Mouse (Mus musculus): ENCODE data around the gene Arhgef26. TPM values are rescaled to one million over a fixed set of nuclear protein-coding genes. Genes with fewer than 3 reads are reported as not detected.
A peak's percentile ranks its signal among the peaks of the same experiment; 100 is the strongest.

Gene Arhgef26
- polyA plus RNA-seq, 1 experiment = 0.01 TPM

DNA sequence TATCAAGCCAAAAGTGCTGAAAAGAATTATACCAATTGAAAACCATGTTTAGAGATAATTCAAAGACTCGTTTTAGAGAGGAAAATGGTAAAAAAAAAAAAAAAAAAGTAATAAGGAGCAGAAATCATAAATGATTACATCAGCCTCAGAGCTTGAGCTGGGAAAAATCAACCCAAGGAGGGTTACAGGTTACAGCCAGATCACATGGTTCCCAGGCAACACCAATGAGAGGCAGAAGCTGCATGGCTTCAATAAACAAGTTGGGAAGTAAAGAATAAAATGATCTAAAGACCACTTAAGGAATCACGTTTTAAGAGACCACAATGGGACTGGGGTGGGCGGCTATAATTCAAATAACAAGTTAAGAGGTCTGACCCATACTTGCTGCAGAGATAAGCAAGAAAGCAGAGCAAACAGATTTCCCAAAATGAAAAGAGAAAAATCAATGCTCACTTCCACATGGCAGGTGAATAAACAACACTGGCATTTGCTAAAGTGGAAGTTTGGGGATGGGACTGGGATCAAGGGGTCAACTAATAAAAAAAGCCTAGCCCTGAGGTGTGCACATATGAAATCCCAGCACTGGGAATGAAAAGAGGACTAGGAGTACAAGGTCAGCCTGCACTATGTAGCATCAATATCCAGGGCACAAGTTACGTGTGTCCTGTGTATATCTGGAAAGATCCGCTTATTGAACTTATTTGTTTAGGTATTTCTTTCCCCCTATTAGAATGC is 167.2 kb downstream of the Arhgef26 start:
- Histone ChIP-seq H3K9me3 (ENCODE audit: control insufficient read depth, low read length) (no peaks in the 10 kb centered on the region), H3K27me3 (ENCODE audit: control insufficient read depth) (peaks cover 2% of the 10 kb centered on the region), H3K36me3 (ENCODE audit: control insufficient read depth) (peaks cover 18% of the 10 kb centered on the region), H3K4me3 (replicated peaks) (peak overlapping the region; percentile 90), H3K4me1 (ENCODE audit: control insufficient read depth) (peaks cover 21% of the 10 kb centered on the region)
- TF ChIP-seq GATA1 (IDR thresholded peaks at IDR 0.05; ENCODE audit: low read length) (no peak), TAL1 (IDR thresholded peaks at IDR 0.05; ENCODE audit: low read length) (no peak)

DNA sequence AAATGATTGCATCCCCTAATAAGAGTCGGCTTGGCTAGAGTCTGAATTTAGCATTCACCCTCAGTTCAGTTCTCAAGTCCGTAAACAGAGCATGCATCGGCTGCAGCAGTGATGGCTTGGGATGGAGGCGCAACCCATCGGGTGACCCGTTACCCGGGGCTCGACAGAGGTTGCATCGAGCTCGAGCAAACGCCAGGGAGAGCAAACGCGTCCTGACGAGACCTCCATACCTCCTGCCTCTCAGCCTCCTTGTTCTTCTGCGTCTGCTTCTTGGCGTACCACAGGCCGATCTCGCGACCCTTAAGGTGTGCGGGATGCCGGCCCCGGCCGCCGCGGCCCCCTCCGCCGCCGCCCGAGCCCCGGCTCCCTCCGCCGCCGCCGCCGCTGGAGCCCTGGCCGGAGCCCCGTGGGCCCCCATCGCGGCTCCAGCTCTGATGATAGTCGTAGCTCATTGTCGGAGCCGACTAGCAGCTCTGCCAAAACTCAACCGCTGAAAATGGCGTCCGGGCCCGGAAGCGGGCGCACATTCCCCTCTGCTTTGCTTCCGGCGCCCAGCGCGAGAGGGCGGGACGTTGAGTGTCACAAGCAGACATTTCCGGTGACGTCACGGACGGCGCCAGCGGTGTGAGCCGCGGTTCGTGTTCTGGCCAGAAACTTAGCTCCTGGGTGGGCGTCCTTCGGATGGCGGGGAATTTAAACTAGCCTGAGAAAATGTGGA is 168.5 kb downstream of the Arhgef26 start, which contains the start of gene Dhx36:
Dhx36 (minus strand) TSS at position 517 of the 718 bp plus-strand sequence.
- H3K4me1 ChIP-seq (ENCODE audit: control insufficient read depth) = peaks cover 21% of the 10 kb centered on the region
- peaks cover 2% of the 10 kb centered on the region for H3K27me3 ChIP-seq (ENCODE audit: control insufficient read depth)
- H3K9me3 ChIP-seq (ENCODE audit: control insufficient read depth, low read length) = no peaks in the 10 kb centered on the region
- TF ChIP-seq TAL1 (IDR thresholded peaks at IDR 0.05; ENCODE audit: low read length) (no peak), GATA1 (IDR thresholded peaks at IDR 0.05; ENCODE audit: low read length) (no peak)
- H3K4me3 ChIP-seq (replicated peaks) = peak within 1 kb of the TSS; percentile 90
- peaks cover 5% of the 10 kb centered on the region for H3K36me3 ChIP-seq (ENCODE audit: control insufficient read depth)

DNA sequence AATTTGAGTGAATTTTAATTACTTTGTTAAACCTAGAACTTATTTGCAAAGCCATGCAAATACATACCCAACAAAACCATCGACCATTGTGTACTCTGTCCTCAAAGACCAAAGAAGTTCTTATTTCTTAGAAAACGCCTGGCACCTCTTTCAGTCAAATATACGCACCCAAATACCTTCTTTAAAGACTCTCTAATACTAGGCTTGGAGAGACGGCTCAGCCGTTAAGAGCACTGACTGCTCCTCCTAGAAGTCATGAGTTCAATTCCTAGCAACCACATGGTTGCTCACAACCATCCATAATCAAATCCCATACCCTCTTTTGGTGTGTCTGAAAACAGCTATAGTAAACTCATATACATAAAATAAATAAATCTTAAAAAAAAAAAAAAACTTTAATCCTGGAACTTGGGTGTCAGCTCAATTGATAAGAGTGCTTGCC is 169.1 kb downstream of the Arhgef26 start:
- peaks cover under 1% of the 10 kb centered on the region for H3K36me3 ChIP-seq (ENCODE audit: control insufficient read depth)

More for the DNA sequence above, 169.1 kb downstream of the Arhgef26 start:
- H3K27me3 ChIP-seq (ENCODE audit: control insufficient read depth) = peaks cover 2% of the 10 kb centered on the region
- no peak for TF ChIP-seq TAL1 (IDR thresholded peaks at IDR 0.05; ENCODE audit: low read length)
- no peak for TF ChIP-seq GATA1 (IDR thresholded peaks at IDR 0.05; ENCODE audit: low read length)
- peaks cover 21% of the 10 kb centered on the region for H3K4me1 ChIP-seq (ENCODE audit: control insufficient read depth)
- H3K4me3 ChIP-seq (replicated peaks) = peak overlapping the region; percentile 90
- H3K9me3 ChIP-seq (ENCODE audit: control insufficient read depth, low read length) = no peaks in the 10 kb centered on the region

Other genes with a start within 250 kb of the Arhgef26 start
- 0.19 TPM in 2 replicates for gene Dhx36, start 168.7 kb downstream of the Arhgef26 start, polyA plus RNA-seq (2012)

Data from erythroblast, embryonic 14.5 days (primary cell).